Mouse (Mus musculus) embryo, embryonic 11 days (tissue): ENCODE data around the gene Esrrb.

Experiments
- DNase-seq: peaks from one replicate; pipeline ENCODE4 v3.0.0-alpha.2; 2015

Gene Esrrb

DNA sequence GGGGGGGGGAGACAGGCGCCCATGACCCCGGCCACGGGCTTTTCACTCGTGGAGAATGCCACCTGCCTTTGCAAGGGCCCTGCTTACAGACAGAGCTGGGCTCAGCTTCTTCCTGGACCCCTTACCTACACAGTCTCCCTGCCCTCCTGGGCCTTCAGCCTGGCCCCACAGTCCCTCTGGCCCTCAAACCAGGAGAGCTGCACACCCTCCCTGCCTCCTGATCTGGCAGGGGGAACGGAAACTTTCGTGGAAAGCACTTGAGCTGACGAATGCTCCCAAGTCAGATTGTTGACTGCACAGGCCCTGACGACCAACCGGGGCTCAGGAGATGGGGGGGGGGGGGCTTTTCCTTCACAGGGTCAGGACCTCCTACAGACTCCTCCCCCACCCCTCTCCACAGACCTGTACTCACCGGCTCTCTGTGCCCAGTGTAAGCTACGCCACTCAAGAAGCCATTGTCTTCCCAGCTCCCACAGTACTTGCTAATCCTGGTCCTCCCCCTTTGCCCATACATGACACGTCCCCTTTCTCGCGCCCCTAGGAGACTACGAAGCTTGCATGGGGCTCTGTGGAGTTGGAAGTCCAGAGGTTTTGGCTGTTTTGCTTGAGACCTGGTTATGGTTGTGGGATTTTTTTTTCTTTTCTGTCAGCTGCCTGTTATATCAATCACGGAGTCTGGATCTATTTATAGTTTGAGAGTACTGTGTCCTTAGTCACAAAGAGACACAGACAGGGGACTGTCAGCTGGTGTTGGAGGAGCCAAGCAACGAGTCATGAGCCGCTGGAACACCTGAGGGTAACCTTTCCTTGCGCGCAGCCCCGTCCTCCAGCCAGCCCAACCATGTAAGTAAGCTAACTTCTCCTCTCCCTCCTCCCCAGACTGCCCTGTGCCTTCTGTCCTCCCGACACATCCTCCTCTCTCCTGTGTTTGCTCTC, at the start of gene Esrrb:
Esrrb (plus strand) TSS at position 422 of the 936 bp plus-strand sequence.
- no peak for DNase-seq

- DNase-seq = no peak
These were observed 40.3 kb upstream of the Esrrb start for GRCm38 (mm10) chr12:86320629-86321028.

- DNase-seq = no peak
These were observed 36.6 kb upstream of the Esrrb start for GRCm38 (mm10) chr12:86324297-86324696.

DNA sequence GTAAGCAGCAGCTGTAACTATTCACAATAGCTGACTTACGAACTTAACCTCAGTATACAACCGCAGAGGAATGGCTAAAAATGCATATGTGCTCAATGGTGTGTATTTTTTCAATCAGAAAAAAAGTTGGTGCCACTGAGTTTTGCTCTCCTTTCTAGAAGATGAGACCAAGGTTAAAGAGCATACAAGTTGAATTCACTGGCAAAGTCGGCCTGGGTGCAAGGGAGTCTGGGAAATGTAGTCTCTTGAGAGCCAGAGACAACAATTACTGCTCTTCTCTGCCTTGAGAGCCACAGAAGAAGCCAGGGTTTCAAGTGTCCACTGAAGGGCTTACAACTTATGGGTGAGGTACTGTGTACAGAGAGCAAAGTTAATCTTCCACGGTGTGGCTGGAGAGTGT, 31.1 kb upstream of the Esrrb start:
- DNase-seq = no peak

DNA sequence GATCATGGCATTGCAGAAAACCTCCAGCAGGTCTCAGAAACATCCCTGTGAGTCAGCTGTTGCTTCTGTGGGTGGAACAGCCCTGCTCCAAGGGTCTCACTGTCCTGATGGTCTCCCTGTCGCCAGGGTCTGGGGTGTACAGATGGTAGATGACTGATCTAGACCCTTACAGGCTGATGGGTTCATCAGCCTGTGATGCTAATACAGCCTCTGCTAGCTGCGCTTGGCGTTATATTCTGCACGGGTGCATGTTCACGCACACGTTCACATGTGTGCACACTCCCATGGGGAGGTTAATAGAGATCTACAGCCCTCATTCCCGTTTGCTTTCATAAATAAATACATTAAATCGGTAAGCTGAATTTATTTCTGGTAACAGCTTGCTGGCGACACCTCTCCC, 30.2 kb upstream of the Esrrb start:
- no peak for DNase-seq

- no peak for DNase-seq
These were observed 29.7 kb upstream of the Esrrb start for GRCm38 (mm10) chr12:86331248-86331647.

DNA sequence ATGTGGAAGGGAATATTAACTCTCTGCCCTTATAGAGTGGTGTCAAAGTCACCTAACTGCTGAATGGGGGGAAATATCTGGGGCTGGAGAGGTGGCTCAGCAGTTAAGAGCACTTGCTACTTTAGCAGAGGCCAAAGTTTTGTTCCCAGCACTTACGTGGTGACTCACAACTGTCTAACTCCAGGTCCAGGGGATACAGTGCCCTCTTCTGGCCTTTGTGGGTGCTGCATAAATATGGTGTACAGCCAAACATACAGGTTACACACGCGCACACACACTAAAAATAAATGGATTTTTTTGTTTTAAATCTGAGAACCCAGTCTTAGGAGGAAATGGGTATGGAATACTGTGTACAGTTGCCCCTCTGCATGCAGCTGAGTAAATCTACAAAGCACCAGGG, 24.7 kb upstream of the Esrrb start:
- DNase-seq = no peak

DNA sequence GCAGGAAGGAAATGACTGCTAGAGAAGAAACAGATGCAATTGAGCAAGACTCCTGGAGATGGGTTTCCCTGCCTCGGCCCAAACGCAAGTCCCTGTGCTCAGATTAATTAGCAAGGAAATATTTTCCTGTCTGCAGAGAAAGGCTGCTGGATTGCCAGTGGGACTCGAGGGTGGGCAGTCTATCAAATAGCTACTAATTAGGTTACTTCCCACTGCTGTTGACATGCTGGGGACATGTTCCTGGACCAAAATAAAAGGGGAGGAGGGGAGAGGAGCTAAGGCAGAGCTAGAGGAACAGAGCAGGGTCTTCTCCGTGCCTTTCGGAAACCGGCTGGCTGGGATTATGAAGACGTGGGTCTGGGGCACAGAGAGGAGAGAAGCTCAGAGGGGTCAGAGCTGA, 24.0 kb upstream of the Esrrb start:
- no peak for DNase-seq

DNA sequence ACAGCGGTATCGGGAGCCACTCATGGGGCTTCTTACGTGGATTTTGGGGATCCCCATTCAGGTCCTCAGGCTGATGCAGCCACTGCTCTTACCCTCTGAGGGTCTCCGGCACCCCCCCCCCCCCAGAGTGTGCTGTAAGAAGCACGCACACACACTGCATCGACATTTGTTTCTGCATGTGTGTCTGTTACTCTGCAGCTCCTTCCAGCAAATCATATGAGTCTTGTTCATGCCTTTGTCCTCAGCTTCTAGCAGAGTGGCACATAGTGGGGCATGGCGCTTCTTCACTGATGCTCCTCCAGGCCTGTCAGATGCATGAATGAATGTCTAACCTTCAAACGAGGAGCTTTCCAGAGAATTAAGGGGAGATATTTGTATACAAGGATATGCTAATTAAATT, 11.4 kb upstream of the Esrrb start:
- no peak for DNase-seq

- DNase-seq = no peak
These were observed 1.5 kb upstream of the Esrrb start for GRCm38 (mm10) chr12:86359406-86359805.

- DNase-seq = no peak
These were observed 1.0 kb upstream of the Esrrb start for GRCm38 (mm10) chr12:86359873-86360272.

DNA sequence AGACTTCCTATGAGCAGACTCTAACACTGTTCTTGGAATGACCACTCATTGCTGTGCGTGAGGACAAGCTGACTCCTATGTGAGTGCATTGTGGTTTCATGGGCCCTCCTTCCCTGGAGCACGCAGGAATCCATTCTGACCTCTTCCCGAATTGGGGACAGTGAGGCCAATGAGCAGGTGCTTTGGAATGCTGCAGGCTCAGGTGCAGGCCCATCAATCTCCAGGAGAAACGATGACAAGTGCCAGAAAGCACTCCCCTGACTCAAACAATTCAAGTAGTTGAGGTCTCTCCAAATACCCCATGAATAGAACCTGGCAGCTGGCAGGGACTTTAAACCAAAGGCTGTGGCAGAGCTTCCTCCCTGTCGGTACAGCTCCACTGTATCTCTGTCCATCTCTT, 3.4 kb downstream of the Esrrb start:
- no peak for DNase-seq

DNA sequence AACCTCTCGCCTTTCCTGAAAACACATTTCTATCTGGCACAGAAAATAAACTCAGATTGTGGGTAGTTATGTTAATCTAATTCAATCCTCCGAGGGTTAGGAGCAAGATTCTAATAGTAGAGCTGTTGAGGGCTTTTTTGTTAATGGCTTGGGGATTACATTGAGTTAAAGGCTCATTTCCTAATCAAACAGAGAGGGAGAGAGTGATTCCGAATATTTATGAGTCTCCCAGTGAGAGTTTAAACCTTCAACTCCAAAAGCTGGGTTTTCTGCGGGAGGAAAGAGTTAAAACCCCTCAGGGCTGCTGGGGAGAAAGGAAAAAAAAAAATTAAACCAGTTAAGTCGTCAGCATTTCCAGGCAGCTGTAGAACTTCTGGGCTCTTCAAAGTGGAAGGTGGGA, 3.8 kb downstream of the Esrrb start:
- DNase-seq = no peak

DNA sequence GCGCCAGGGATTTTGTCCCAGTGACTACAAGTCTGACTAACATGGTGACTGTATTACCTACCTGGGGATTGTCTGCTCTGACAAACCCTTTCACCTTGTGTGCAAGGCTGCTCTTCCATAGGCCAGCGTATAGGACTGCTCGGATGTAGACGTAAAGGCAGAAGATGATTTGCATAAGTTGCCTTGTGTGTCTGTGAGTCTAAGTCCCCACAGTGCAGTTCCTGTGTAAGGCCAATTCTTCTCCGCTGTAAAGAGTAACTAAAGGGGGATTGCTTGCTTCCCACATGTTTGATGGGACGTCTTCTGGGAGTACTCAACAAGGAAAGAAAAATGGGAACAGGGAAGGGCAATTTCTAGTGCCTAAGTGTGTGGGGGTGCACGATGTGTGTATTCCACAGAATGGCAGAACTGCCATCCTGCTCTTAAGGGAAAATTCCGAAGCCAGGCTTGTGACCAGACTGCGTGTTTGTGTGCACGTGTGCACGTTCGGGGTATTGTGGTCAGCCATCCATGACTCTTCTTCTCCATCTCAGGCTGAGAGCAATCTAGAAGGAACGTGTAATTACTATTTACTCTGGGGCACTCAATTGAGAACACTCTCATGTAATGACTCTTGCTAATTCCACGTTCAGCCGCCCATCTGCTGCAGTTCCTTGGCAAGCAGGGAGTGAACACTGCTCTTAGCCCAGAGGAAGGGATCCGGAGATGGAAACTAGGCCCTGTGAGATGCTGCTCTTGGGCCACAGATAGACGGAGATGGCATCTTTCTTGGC, 9.9 kb downstream of the Esrrb start:
- DNase-seq = no peak

GRCm38 (mm10) chr12:86374286-86374685, 13.4 kb downstream of the Esrrb start:
- DNase-seq = no peak

DNA sequence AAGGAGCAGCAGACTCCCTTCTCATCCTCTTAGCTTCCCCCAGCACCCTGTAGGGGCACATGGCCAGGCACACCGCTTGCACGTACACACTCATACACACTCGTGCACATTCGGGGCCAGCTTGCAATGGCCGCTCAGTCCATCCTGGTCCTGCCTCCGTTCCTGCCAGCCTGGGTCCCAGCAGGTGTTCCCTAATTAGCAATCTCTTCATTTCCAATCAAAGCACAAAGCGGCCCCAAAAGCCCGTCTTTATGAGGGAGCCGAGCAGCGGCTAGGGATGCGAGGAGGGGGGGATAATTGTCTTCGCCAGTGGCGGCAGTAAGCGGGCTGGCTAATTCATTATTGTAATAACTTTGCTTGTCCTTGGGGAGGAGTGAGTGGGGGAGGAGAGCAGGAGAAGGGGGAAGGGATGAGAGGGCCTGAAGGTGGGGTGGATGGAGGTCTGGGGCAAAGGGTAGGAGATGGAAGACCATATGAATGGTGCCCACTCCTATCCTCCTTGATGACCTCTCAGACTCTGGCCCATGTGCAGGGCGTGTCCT, 18.8 kb downstream of the Esrrb start:
- peak; percentile 55 for DNase-seq

DNA sequence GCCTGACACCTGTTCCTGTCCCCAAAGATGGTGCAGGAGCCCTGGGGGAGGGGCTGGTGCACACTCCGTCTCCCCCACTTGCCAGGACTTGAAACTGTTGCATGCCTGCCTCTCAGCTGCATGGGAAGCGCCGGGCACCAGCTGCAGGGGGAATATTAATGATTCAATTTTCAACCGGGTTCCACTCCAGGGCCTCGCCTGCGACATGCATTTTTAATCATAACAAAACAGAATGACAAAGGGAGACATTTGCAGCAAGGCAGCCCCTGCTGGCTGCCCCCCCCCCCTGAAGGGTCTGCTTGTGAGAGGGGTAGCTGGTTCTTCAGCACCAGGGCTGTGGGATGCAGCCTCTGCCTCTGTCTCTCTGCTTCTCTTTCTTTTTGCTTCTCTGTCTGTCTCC, 22.9 kb downstream of the Esrrb start:
- no peak for DNase-seq

DNA sequence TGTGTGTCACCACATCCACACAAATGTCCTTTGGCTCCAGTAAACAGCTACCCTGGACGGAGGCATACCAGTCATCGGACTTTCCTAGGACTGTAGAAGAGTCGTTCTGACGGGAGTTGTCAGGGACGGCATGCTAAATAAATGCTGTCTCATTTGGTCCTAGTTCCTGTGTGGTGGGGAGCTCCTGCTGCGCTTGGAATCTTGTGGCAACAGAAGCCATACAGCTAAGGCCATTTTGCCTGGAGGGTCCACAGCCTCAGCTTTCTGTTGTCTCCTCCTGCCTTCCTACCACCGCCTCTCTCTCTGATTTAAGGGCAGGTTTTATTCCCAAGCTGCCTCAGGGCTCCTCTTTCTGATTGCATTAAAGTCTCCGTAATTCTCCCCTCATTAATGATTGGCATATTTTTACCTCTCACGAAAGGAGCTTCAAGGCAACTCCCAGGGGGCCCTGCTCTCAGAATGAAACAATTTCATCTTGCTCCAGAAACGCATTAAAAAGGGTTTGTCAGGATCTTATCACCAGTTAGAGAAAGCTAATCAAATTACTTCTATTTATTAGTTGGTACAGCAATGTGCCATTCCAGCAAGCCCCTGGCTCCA, 26.9 kb downstream of the Esrrb start:
- DNase-seq = no peak

GRCm38 (mm10) chr12:86394773-86395172, 33.9 kb downstream of the Esrrb start:
- DNase-seq = no peak

DNA sequence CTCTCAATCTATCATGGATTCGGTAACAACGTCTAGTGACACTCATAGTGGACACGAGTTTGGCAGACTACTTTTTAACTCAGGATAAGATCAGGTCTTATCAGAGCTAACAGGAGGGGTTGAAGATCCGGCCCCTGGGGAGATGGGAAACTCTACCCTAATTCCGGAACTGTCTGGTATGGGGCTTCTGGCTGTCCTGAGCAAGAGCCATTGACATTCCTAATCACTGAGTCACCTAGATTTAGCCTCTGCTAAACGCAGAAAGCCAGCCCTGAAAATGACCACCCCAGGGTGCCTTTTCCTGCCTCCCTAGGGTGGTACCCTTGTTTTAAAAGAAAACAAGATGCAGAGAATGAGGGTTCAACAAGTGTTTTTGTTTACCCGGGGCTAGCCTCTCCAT, 34.4 kb downstream of the Esrrb start:
- no peak for DNase-seq

DNA sequence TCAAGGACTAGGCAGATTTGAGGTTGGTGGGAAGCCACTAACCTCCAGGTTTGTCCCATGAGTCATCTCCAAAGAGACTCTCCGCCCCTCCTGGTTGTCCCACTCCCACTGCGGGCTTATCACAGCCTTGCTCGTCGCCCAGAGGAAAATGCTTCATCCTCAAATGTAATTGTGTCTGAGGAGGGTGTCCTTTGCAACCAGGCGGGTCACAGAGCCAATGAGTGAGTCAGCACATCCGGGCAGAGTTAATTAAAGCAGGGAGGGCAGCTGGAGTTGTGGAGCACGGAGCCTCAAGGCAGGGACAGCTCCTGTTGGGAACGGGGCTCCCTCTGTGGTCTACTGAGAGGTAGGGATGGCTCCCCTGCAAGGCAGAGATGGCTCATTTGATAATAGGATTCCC, 37.8 kb downstream of the Esrrb start:
- no peak for DNase-seq

DNA sequence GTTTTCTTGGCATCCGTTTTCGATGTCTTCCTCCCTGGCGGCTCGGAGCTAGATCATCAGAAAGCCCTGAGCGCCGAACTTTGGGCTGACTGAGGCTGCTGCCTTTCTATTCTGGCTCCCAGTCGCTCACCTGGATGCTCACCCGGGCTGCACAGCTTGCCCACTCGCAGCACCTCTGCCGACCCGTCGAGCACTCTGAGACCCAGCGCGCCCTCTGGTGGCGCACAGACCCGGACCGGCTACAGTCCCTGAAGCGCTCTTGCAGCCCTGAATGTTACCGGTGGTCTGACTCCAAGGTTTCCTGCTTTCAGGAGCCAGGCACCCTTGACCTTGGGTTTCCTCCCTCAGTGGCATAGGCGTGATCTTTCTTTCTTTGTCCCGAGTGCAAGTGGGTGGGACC, 41.8 kb downstream of the Esrrb start:
- peak; percentile 89 for DNase-seq

DNA sequence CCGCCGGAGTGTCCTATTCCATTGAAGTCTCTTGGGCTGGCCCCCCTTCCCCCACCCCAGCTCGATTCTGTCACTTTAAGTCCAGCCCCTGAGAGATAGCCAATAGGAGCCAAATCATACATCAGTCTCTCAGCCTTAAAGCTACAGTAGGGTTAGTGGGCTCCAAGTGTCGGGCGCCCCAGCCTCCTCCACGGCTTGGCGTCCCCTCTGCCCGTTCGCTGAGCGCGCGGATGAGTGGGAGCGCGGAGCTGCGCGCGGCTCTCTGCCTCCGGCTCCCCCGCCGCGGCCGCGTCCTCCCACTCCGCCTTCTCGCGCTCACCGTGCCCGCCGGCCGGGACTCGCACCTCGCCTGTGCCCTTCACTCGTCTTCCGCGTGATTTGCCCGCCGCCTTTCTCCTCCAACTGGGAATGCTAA, 60.6 kb downstream of the Esrrb start:
- DNase-seq = peak; percentile 70
